Mouse (Mus musculus): ENCODE data around the gene Dek.

DNA sequence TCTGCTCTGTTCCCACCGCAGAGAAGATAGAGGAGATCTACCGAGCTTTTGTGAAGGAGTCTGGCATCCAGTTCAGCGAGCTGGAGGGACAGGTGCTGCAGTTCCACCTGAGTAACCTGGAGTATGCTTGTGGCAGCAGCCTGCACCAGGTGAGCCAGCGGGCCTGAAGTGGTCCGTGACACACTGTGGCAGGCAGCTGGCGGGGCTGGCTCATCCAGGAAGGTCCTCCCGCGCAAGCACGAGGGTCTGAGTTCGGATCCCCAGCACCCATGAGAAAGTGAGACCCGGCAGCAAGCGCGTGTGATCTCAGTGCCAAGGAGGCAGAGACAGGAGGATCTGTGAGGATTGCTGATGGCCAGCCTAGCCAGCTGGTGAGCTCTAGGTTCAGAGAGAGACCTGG lies 34.1 kb downstream of the Dek start:
- TF ChIP-seq CTCF (IDR thresholded peaks at IDR 0.05) (no peak), EP300 (IDR thresholded peaks at IDR 0.05; ENCODE audit: insufficient read depth, low read depth, low read length) (no peak), POLR2A (IDR thresholded peaks at IDR 0.05; ENCODE audit: insufficient read depth, low read depth, low read length) (no peak)

Measured in heart, adult 2 months (tissue).